Mouse (Mus musculus) forebrain, embryonic 15.5 days (tissue): ENCODE measurements around the gene Fbxo3. TPM values are rescaled to one million over a fixed set of nuclear protein-coding genes. Genes with fewer than 3 reads are reported as not detected.
"Not testable (repeated sequence)": the region's sequence is repeated elsewhere in the genome, so short reads cannot be mapped to it uniquely, and the experiment has no call there.

Source experiments
- ATAC-seq: fragments of 200-750 bp; cut with Nextera tagmentation; replicated peaks from 2 replicates; pipeline ENCODE4 v1.8.0; 2017; ENCODE audit warnings: mild to moderate bottlenecking, moderate TSS enrichment, moderate library complexity
- H3K27ac ChIP-seq: fragments of 300-500 bp; sonication (generic); replicated peaks from 2 replicates; pipeline ENCODE4 v1.5.1; 2015; ENCODE audit warnings: mild to moderate bottlenecking, inconsistent platforms
- H3K27me3 ChIP-seq: fragments of 300-500 bp; sonication (generic); 2 replicates; pipeline ENCODE4 v1.6.1; 2015; ENCODE audit warnings: inconsistent platforms
- H3K36me3 ChIP-seq: fragments of 300-500 bp; sonication (generic); 2 replicates; pipeline ENCODE4 v1.6.1; 2015; ENCODE audit warnings: mild to moderate bottlenecking, inconsistent platforms
- H3K4me1 ChIP-seq: fragments of 300-500 bp; sonication (generic); 2 replicates; pipeline ENCODE4 v1.6.1; 2015; ENCODE audit warnings: inconsistent platforms
- H3K4me2 ChIP-seq: fragments of 300-500 bp; sonication (generic); replicated peaks from 2 replicates; pipeline ENCODE4 v1.6.1; 2015; ENCODE audit warnings: mild to moderate bottlenecking, inconsistent platforms
- H3K4me3 ChIP-seq: fragments of 300-500 bp; sonication (generic); 2 replicates; pipeline ENCODE4 v1.5.1; 2015; ENCODE audit warnings: mild to moderate bottlenecking, inconsistent platforms
- H3K9ac ChIP-seq: fragments of 300-500 bp; sonication (generic); replicated peaks from 2 replicates; pipeline ENCODE4 v1.6.1; 2015; ENCODE audit warnings: mild to moderate bottlenecking, inconsistent platforms
- H3K9me3 ChIP-seq: fragments of 300-500 bp; sonication (generic); 2 replicates; pipeline ENCODE4 v1.6.1; 2016; ENCODE audit warnings: inconsistent platforms
- WGBS: fragments of 180-500 bp; shearing (Covaris S2); methylation state at CpG from one replicate; pipeline ENCODE4 v1.1.7; 2015; ENCODE audit warnings: mixed read lengths; 5-methylcytosine and 5-hydroxymethylcytosine counted together
- polyA plus RNA-seq: library from polyadenylated mRNA; unstranded; fragments of >200 nt; fragmentation: Nextera tagmentation; extraction: Ambion mirVana; gene quantifications from 2 replicates; pipeline ENCODE4 v1.2.1, GENCODE M21; 2015

Gene Fbxo3
- polyA plus RNA-seq, 1 experiment from 2014 or later: 65.1 TPM

DNA sequence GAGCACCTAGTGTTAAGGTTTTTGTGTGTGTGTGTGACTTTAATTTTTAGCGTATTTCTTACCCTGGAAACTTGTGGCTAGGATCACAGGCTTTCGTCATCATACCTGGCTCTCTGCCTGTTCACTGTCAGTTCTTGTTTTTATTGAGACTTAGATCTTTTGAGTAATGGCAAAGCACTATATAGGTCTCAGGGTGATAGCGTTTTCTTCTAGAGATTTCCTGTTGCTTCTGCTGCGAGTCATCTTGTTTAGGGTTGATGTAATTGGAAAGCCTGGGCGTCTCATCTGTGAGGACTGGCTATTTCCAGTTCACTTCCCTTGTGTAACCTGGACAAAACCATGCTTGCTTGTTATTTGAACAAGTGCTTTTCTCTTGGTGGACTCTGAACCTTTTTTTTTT is 14.1 kb downstream of the Fbxo3 start:
- peaks cover 32% of the 10 kb centered on the region for H3K36me3 ChIP-seq
- no peak for ATAC-seq
- 69% methylated on average over 5 of the region's 5 CpGs for WGBS
- no peaks in the 10 kb centered on the region for H3K4me1 ChIP-seq
- no peak overlapping the region for H3K27ac ChIP-seq
- H3K4me2 ChIP-seq: no peak overlapping the region
- no peaks in the 10 kb centered on the region for H3K9me3 ChIP-seq
- H3K9ac ChIP-seq: no peak overlapping the region
- H3K27me3 ChIP-seq: no peaks in the 10 kb centered on the region
- H3K4me3 ChIP-seq: no peak overlapping the region

DNA sequence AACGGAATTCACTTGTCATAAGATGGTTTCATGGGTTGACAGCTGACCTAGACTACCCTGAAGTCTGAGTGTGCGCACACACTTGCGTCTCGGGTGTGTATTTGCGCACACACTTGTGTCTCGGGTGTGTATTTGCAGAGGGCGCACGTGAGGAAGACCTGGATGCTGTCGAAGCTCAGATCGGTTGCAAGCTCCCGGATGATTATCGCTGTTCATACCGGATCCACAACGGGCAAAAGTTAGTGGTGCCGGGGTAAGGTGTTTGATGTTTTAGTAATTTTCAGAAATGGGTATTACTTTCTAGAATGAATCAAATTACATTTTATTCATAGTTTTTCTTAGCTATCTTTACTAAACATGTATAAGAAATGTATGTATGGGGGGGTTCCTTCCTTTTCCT is 15.2 kb downstream of the Fbxo3 start:
- WGBS: 95% methylated on average over 15 of the region's 15 CpGs
- ATAC-seq: no peak
- H3K36me3 ChIP-seq: peaks cover 27% of the 10 kb centered on the region
- H3K9me3 ChIP-seq: no peaks in the 10 kb centered on the region
- H3K27ac ChIP-seq: no peak overlapping the region
- H3K4me3 ChIP-seq: no peak overlapping the region
- no peak overlapping the region for H3K4me2 ChIP-seq
- no peak overlapping the region for H3K9ac ChIP-seq
- H3K27me3 ChIP-seq: no peaks in the 10 kb centered on the region
- H3K4me1 ChIP-seq: no peaks in the 10 kb centered on the region

DNA sequence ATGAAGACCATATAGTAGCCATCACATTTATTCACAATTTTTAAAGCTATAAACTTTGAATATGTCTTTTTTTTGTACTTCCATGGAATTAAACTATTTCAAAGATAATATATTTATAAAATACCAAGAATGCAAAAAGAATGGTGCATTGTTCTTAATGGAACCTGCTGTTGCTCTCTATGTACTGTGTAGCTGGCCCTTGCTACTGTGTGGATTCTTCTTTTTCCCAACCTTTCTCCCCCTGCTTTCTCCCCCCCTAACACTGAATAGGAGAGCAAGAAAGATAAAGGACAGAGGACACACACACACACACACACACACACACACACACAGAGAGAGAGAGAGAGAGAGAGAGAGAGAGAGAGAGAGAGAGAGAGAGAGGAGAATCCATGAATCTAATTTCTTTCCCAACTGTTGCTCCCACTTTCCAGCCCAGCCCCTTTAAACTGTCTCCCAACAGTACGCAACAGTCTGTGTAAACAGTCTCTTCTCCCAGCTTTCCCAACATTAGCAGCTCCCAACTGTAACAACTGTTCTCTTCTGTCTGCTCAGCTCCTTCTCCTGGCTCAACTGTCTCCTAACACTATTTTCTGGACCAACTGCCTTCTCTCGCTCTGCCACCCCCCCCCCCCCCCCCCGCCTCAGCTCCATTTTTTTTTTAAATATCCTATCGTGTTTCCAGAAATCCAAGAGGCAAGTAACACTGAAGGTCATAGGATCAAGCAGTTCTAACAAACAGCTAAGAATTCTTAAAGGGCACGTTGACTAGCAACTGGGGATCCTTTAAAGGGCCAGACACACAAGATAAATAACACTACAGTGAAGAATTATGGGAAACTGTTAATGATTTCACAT is 16.3 kb downstream of the Fbxo3 start:
- Histone ChIP-seq H3K4me3 (no peak overlapping the region), H3K27ac (no peak overlapping the region), H3K36me3 (peaks cover 34% of the 10 kb centered on the region), H3K4me2 (no peak overlapping the region), H3K4me1 (no peaks in the 10 kb centered on the region), H3K9me3 (no peaks in the 10 kb centered on the region), H3K9ac (no peak overlapping the region), H3K27me3 (no peaks in the 10 kb centered on the region)
- ATAC-seq: no peak
- WGBS: 56% methylated on average over 5 of the region's 5 CpGs

DNA sequence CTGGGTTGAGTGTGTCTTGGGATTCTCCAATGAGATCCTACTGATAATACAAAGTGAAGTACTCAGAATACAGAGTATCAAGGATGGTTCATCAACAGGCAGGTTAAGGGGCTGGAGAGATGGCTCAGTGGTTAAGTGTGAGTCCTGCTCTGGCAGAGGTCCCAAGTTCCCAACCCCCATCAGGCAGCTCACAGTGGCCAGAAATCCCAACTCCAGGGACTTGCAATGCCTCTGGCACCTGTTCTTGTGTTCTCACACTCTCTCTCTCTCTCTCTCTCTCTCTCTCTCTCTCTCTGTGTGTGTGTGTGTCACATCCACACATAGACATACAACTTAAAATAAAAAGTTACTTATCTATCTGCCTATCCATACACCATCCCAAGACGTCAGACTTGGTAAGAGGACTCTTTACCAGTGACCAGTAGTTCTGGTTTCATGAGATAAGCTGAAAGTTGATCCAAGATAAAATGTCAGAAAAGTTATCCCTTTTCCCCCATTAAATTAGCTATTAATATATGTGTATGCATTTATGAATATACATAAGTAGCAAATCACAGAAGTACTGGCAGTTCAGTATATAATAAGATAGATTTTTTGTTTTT is 17.1 kb downstream of the Fbxo3 start:
- 93% methylated on average over 1 of the region's 1 CpGs for WGBS
- no peaks in the 10 kb centered on the region for H3K27me3 ChIP-seq
- H3K4me1 ChIP-seq: no peaks in the 10 kb centered on the region
- peaks cover 34% of the 10 kb centered on the region for H3K36me3 ChIP-seq
- H3K27ac ChIP-seq: no peak overlapping the region
- H3K9ac ChIP-seq: no peak overlapping the region
- H3K4me3 ChIP-seq: no peak overlapping the region
- H3K9me3 ChIP-seq: no peaks in the 10 kb centered on the region
- H3K4me2 ChIP-seq: no peak overlapping the region
- ATAC-seq: no peak

DNA sequence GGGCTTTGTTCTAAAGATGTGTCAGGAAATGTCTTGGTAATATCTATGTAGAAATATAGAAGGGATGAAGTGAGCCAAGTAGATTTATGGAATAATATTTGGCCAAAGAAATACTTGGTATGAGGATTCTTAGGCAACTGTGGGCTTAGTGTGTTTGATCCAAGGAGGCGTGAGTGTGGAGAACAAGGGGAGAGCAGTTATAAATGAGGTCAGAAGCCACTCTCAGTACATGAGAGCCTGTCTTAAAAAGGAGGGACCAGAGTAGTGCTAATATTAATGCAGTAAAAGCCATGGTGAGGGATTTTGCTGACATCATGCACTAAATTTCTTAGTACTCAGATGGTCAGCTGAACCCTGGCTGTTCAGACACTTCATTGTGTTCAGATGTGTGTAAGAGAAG is 30.9 kb downstream of the Fbxo3 start:
- ATAC-seq: no peak
- WGBS: 82% methylated on average over 1 of the region's 1 CpGs

DNA sequence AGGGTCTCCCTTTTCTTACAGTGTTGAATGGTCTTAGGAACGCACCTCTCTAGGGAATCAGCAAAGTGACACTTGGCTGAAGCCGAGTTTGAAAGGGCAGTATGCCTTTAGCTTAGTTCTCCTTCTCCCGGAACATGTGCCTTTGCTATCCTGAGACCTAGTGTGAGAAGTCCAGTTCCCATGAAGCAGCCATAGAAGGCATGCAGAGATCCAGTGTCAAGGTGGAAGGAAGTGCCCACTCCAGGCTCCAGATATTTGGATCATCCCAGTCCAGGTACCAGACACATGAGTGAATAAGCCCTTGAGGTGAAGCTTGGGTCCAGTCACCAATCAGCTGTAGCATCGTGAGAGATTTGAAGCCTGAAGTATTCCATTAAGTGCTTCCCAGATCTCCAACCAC is 31.4 kb downstream of the Fbxo3 start:
- H3K27ac ChIP-seq: no peak overlapping the region
- no peaks in the 10 kb centered on the region for H3K27me3 ChIP-seq
- no peak overlapping the region for H3K4me3 ChIP-seq
- H3K4me2 ChIP-seq: no peak overlapping the region
- H3K36me3 ChIP-seq: peaks cover 32% of the 10 kb centered on the region
- ATAC-seq: no peak
- H3K9me3 ChIP-seq: no peaks in the 10 kb centered on the region
- H3K9ac ChIP-seq: no peak overlapping the region
- WGBS: 98% methylated on average over 4 of the region's 4 CpGs
- H3K4me1 ChIP-seq: no peaks in the 10 kb centered on the region

More for the DNA sequence above, 30.9 kb downstream of the Fbxo3 start:
- Histone ChIP-seq H3K4me1 (no peaks in the 10 kb centered on the region), H3K27ac (no peak overlapping the region), H3K27me3 (no peaks in the 10 kb centered on the region), H3K4me3 (no peak overlapping the region), H3K9ac (no peak overlapping the region), H3K4me2 (no peak overlapping the region), H3K9me3 (no peaks in the 10 kb centered on the region), H3K36me3 (peaks cover 36% of the 10 kb centered on the region)

DNA sequence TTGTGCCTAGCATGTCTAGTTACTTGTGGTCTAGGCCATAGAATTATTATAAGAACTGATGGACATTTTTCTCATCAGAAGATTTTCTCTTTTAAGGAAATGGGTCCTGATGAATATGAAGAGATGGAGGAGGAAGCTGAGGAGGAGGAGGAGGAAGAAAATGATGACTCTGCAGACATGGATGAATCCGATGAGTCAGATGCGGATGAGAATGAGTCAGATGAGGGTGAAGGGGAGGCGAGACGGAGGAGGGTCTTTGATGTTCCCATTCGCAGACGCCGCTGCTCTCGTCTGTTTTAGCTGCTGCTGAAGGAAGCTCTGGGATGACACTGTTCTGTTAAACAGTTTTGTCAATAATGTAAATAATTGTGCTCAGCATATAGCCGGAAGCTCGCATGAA is 32.3 kb downstream of the Fbxo3 start:
- H3K36me3 ChIP-seq: peaks cover 24% of the 10 kb centered on the region
- 87% methylated on average over 10 of the region's 10 CpGs for WGBS

DNA sequence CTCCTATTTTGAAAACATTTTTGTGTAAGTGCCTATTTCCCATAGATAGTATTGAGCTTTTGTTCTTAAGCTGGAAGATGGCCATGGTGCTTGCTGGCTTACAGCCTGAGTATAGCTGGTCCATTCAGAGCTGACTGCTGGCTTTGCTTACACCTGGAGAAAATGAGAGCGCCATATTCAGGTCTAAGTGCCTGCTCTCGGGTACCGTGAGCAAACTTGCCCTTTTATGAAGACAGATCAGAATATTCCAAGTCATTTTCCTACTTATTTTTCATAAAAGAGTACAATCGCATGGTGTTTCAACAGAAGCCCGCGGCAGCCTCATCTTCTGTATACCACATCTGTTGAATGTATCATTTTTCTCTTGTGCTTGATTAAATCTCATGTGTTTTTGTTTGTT is 33.5 kb downstream of the Fbxo3 start:
- Histone ChIP-seq H3K4me3 (no peak overlapping the region), H3K9me3 (no peaks in the 10 kb centered on the region), H3K27me3 (no peaks in the 10 kb centered on the region), H3K36me3 (peaks cover 16% of the 10 kb centered on the region), H3K9ac (no peak overlapping the region), H3K27ac (no peak overlapping the region), H3K4me1 (no peaks in the 10 kb centered on the region), H3K4me2 (no peak overlapping the region)
- no peak for ATAC-seq
- WGBS: 93% methylated on average over 6 of the region's 6 CpGs

More for the DNA sequence above, 32.3 kb downstream of the Fbxo3 start:
- ATAC-seq: no peak
- H3K4me1 ChIP-seq: no peaks in the 10 kb centered on the region
- H3K4me3 ChIP-seq: no peak overlapping the region
- H3K27me3 ChIP-seq: no peaks in the 10 kb centered on the region
- H3K4me2 ChIP-seq: no peak overlapping the region
- H3K27ac ChIP-seq: no peak overlapping the region
- no peaks in the 10 kb centered on the region for H3K9me3 ChIP-seq
- no peak overlapping the region for H3K9ac ChIP-seq

DNA sequence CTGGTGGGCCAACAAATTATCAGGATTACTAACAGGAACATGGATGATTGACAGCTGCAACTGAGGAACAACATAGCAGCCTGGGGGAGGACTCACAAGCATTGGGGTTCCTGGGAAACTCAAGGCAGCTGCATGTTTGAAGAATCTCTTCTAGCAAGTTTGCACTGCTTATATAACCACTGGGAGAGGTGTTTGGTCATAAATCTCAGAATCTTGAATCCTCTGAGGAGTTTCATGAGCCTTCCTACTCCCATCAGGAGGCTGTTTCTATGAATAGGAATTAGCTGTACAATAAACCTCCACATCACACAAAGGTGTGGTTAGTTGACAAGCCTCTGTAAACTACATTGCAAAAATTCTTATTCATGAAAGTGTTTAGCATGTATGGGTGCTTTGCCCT is 35.1 kb downstream of the Fbxo3 start:
- Histone ChIP-seq H3K4me2 (no peak overlapping the region), H3K27ac (no peak overlapping the region), H3K4me3 (no peak overlapping the region), H3K9ac (no peak overlapping the region), H3K4me1 (no peaks in the 10 kb centered on the region), H3K9me3 (no peaks in the 10 kb centered on the region), H3K36me3 (peaks cover 16% of the 10 kb centered on the region), H3K27me3 (no peaks in the 10 kb centered on the region)
- ATAC-seq: no peak

DNA sequence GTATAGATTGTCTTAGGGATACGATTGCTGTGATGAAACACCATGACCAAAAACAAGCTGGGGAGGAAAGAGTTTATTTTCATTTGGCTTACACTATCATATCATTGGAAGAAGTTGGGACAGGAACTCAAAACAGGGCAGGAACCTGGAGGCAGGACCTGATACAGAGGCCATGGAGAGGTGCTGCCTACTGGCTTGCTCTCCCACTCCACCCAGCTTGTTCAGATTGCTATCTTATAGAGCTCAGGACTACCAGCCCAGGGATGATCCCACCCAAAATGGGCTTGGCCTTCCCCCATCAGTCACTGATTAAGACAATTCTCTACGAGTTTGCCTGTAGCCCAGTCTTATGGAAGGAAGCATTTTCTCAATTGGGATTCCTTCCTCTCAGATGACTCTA is 36.6 kb downstream of the Fbxo3 start:
- H3K27me3 ChIP-seq: no peaks in the 10 kb centered on the region
- no peak for ATAC-seq

DNA sequence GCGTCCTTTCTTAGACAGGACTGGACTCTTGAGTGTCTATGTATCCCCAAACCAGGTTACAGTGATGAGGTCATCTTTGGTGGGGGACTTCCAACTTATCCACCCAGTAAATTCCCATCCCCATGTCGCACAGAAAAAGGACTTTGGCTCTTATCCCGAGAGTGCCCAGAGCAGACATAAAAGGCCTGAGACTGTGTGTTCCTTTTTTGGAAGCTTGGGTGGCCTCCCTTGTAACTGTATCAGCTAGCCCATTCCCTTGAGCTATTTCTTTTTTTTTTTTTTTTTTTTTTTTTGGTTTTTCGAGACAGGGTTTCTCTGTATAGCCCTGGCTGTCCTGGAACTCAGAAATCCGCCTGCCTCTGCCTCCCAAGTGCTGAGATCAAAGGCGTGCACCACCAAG is 38.0 kb downstream of the Fbxo3 start, which contains the start of gene Gm10912:
Gm10912 (plus strand) TSS at position 301 of the 400 bp plus-strand sequence.
- H3K4me2 ChIP-seq, ATAC-seq, H3K36me3 ChIP-seq, H3K9ac ChIP-seq, H3K4me1 ChIP-seq, H3K27ac ChIP-seq, H3K27me3 ChIP-seq, H3K4me3 ChIP-seq, H3K9me3 ChIP-seq: not testable (repeated sequence)
- 90% methylated on average over 6 of the region's 6 CpGs for WGBS

More for the DNA sequence above, 36.6 kb downstream of the Fbxo3 start:
- peaks cover 16% of the 10 kb centered on the region for H3K36me3 ChIP-seq
- no peak overlapping the region for H3K4me3 ChIP-seq
- H3K4me1 ChIP-seq: no peaks in the 10 kb centered on the region
- no peak overlapping the region for H3K4me2 ChIP-seq
- no peak overlapping the region for H3K27ac ChIP-seq
- H3K9ac ChIP-seq: no peak overlapping the region
- 88% methylated on average over 2 of the region's 2 CpGs for WGBS
- no peaks in the 10 kb centered on the region for H3K9me3 ChIP-seq

DNA sequence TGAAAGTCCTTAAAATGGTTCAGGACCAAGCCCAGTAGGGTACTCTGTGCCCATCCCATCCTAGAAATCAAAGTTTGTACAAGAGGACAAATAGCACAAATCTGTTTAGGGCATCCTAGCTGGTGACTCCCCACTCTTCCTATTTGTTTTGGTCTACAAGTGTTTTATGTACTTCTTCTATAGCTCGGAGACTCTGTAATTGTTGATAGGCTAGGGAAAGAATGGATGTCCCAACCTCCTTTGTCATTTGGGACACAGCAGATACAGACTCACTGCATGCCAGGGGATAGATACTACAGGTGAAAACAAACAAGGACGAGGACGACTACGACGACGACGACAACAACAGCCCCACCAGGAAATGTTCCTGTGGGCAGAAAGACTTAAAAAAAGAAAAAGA is 40.9 kb downstream of the Fbxo3 start, which contains the start of gene Gm10799:
Gm10799 (minus strand) TSS at position 101 of the 400 bp plus-strand sequence.
- H3K9me3 ChIP-seq, H3K4me1 ChIP-seq, H3K4me3 ChIP-seq, ATAC-seq, H3K27ac ChIP-seq, H3K36me3 ChIP-seq, H3K27me3 ChIP-seq, H3K4me2 ChIP-seq, H3K9ac ChIP-seq: not testable (repeated sequence)
- WGBS: 85% methylated on average over 7 of the region's 7 CpGs
